Mouse (Mus musculus) small intestine, adult 10 weeks (tissue): ENCODE measurements around the gene Dclre1a. TPM values are rescaled to one million over a fixed set of nuclear protein-coding genes. Genes with fewer than 3 reads are reported as not detected.

Experiments
- polyA plus RNA-seq: library from polyadenylated mRNA; stranded (reverse); fragments of 350-450 nt; fragmentation: Illumina TruSeq; extraction: RNeasy Lipid Tissue Mini Kit (QIAGEN cat#74804); gene quantifications from one replicate; pipeline ENCODE4 v1.2.3, GENCODE M21; 2014; ENCODE audit warnings: low replicate concordance

Dclre1a gene
- 41.2 TPM for polyA plus RNA-seq

DNA sequence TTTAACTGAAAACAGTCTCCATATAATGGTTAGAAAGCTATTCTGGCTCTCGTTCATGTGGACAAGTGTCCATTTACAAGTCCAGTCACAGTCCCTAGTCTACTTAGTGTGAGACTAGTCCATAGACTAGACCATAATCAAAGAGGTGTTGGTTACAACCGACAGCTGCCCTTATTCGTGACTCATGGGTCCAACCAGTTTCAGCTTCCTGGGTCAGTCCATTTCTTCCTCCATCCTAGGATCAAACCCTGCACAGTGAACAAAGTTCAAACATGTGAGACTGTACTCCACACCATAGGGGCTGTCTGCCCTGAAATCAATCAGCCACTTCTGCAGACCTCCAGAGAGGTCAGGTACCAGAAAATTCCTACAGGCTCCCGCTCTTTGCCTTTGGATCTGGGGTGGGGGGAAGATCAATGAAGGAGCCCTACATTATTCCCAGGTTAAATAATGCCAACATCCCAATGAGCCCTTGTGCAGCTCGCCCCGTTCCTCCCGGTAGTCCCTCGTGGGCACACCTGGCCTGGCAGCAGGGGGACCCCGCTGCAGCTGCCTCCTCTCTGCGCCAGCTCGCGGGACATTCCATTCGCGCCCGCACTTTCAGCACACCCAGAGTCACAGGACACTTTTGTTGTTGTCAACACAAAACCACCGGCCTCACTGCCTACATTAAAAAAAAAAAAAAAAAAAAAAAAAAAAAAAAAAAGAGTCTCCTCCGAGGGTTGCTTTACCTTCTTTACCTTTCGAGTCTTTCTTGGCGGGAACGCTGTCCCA lies at the start of gene Dclre1a:
TSS of gene Dclre1a (minus strand) at position 767 of the 774 bp plus-strand sequence.

DNA sequence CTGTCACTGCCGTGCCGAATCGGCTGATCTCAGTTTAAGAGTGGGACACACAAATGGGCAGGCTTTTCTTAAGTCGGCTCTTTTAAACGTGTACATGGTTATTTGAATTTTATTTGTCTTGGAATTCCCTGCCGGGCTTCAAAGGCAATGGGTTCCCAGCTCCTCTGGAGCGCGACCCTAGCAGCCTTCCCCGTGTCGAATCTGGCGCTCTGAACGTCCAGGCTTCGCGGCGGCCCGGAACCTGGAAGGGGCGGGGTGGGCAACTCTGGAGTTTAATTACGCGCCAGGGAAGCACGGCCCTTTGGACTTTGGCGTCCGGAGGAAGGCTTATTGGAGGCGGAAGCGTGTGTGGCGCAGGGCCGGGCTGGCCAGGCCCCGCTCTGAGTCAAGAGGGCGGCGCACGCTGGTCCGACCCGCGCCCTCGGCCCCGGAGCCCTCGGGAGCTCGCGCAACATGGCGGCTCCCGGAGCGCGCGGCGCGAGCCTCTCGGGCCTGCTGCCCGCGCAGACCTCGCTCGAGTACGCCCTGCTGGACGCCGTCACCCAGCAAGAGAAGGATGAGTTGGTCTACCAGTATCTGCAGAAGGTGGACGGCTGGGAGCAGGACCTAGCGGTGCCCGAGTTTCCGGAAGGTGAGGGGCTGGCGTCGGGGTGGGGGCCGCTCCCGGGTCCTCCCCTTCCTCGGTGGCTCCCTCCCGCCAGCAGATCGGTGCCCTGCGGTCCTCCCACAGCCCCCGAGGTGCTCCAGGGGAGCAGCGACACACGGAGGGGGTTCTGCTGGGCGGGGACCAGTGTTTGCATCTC lies 409 bp upstream of the Dclre1a start, which contains the start of gene Nhlrc2:
TSS of gene Nhlrc2 (plus strand) at position 32 of the 803 bp plus-strand sequence.

Other genes with a start within 250 kb of the Dclre1a start
- gene Nrap, start 158.2 kb downstream of the Dclre1a start, polyA plus RNA-seq, result not detected
- 266 TPM for gene Casp7, start 151.1 kb downstream of the Dclre1a start, polyA plus RNA-seq
- 0.41 TPM for gene Plekhs1, start 86.6 kb downstream of the Dclre1a start, polyA plus RNA-seq
- gene Nhlrc2, start within 50 bp of the Dclre1a start, polyA plus RNA-seq, result 20.3 TPM
- 0.78 TPM for gene Adrb1, start 174.0 kb upstream of the Dclre1a start, polyA plus RNA-seq